Mouse (Mus musculus): ENCODE results near the gene Stab2.
A peak's percentile ranks its signal among the peaks of the same experiment; 100 is the strongest.

Gene Stab2

GRCm38 (mm10) chr10:86889440-86889839 is 118.4 kb downstream of the Stab2 start:
- no peak for DNase-seq

- no peak for DNase-seq
Observed at GRCm38 (mm10) chr10:86886434-86886833, 121.4 kb downstream of the Stab2 start.

- no peak for DNase-seq
Observed at GRCm38 (mm10) chr10:86881448-86881847, 126.4 kb downstream of the Stab2 start.

GRCm38 (mm10) chr10:86880071-86880806 is 127.6 kb downstream of the Stab2 start:
- DNase-seq, result no peak

GRCm38 (mm10) chr10:86878721-86879120 is 129.1 kb downstream of the Stab2 start:
- no peak for DNase-seq

GRCm38 (mm10) chr10:86872591-86872990 is 135.2 kb downstream of the Stab2 start:
- DNase-seq, result no peak

GRCm38 (mm10) chr10:86872121-86872520 is 135.7 kb downstream of the Stab2 start:
- DNase-seq, result no peak

- no peak for DNase-seq
Observed at GRCm38 (mm10) chr10:86863429-86863828, 144.4 kb downstream of the Stab2 start.

GRCm38 (mm10) chr10:86862496-86862895 is 145.3 kb downstream of the Stab2 start:
- DNase-seq, result no peak

- no peak for DNase-seq
Observed at GRCm38 (mm10) chr10:86860396-86860795, 147.4 kb downstream of the Stab2 start.

- DNase-seq, result no peak
Observed at GRCm38 (mm10) chr10:86853433-86853832, 154.4 kb downstream of the Stab2 start.

- no peak for DNase-seq
Observed at GRCm38 (mm10) chr10:86852160-86852559, 155.7 kb downstream of the Stab2 start.

- no peak for DNase-seq
Observed at GRCm38 (mm10) chr10:86849508-86849907, 158.3 kb downstream of the Stab2 start.

- no peak for DNase-seq
Observed at GRCm38 (mm10) chr10:86849087-86849486, 158.7 kb downstream of the Stab2 start.

- no peak for DNase-seq
Observed at GRCm38 (mm10) chr10:86846926-86847467, 160.8 kb downstream of the Stab2 start.

GRCm38 (mm10) chr10:86842659-86843058 is 165.2 kb downstream of the Stab2 start:
- no peak for DNase-seq

GRCm38 (mm10) chr10:86838827-86839226 is 169.0 kb downstream of the Stab2 start:
- DNase-seq, result no peak

GRCm38 (mm10) chr10:86836784-86837183 is 171.0 kb downstream of the Stab2 start:
- no peak for DNase-seq

- DNase-seq, result no peak
Observed at GRCm38 (mm10) chr10:86829515-86829914, 178.3 kb downstream of the Stab2 start.

- peak; percentile 25 for DNase-seq
Observed at GRCm38 (mm10) chr10:86828221-86829135, 179.3 kb downstream of the Stab2 start.

GRCm38 (mm10) chr10:86826929-86827328 is 180.9 kb downstream of the Stab2 start:
- no peak for DNase-seq

- no peak for DNase-seq
Observed at GRCm38 (mm10) chr10:86825871-86826522, 181.8 kb downstream of the Stab2 start.

- DNase-seq, result no peak
Observed at GRCm38 (mm10) chr10:86824871-86825270, 183.0 kb downstream of the Stab2 start.

All from thymus, postnatal 14 days (tissue).